Mouse (Mus musculus) hindbrain, embryonic 15.5 days (tissue): ENCODE measurements around the gene Hist2h2bb. TPM values are rescaled to one million over a fixed set of nuclear protein-coding genes. Genes with fewer than 3 reads are reported as not detected.

ENCODE experiments used
- ATAC-seq: fragments of 200-750 bp; cut with Nextera tagmentation; 2 replicates; pipeline ENCODE4 v1.8.0; 2017; ENCODE audit warnings: low read depth, moderate number of reproducible peaks, moderate TSS enrichment; ENCODE audit not compliant: low FRiP score
- H3K27ac ChIP-seq: fragments of 300-500 bp; sonication (generic); replicated peaks from 2 replicates; pipeline ENCODE4 v1.5.1; 2015; ENCODE audit warnings: mild to moderate bottlenecking, inconsistent platforms
- H3K27me3 ChIP-seq: fragments of 300-500 bp; sonication (generic); 2 replicates; pipeline ENCODE4 v1.6.1; 2015; ENCODE audit warnings: control low read depth, inconsistent platforms
- H3K36me3 ChIP-seq: fragments of 300-500 bp; sonication (generic); 2 replicates; pipeline ENCODE4 v1.6.1; 2015; ENCODE audit warnings: control low read depth, inconsistent platforms
- H3K4me1 ChIP-seq: fragments of 300-500 bp; sonication (generic); replicated peaks from 2 replicates; pipeline ENCODE4 v1.6.1; 2015; ENCODE audit warnings: control low read depth, inconsistent platforms
- H3K4me2 ChIP-seq: fragments of 300-500 bp; sonication (generic); 2 replicates; pipeline ENCODE4 v1.6.1; 2015; ENCODE audit warnings: moderate library complexity, mild to moderate bottlenecking, inconsistent platforms
- H3K4me3 ChIP-seq: fragments of 300-500 bp; sonication (generic); 2 replicates; pipeline ENCODE4 v1.5.1; 2015; ENCODE audit warnings: mild to moderate bottlenecking, inconsistent platforms
- H3K9ac ChIP-seq: fragments of 300-500 bp; sonication (generic); 2 replicates; pipeline ENCODE4 v1.6.1; 2015; ENCODE audit warnings: inconsistent platforms
- H3K9me3 ChIP-seq: fragments of 300-500 bp; sonication (generic); 2 replicates; pipeline ENCODE4 v1.6.1; 2016; ENCODE audit warnings: control low read depth, inconsistent platforms
- WGBS: fragments of 180-500 bp; shearing (Covaris S2); methylation state at CpG from one replicate; pipeline ENCODE4 v1.1.7; 2015; 5-methylcytosine and 5-hydroxymethylcytosine counted together
- microRNA-seq: library from miRNA; unstranded; fragments of <30 nt; microRNA quantifications from one replicate; pipeline ENCODE4, GENCODE M21; 2016
- polyA plus RNA-seq: library from polyadenylated mRNA; unstranded; fragments of >200 nt; fragmentation: Nextera tagmentation; extraction: Ambion mirVana; gene quantifications from 2 replicates; pipeline ENCODE4 v1.2.1, GENCODE M21; 2015

Hist2h2bb gene
- polyA plus RNA-seq, 1 experiment from 2014 or later, result 3.0 TPM

- H3K27me3 ChIP-seq, result no peaks in the 10 kb centered on the region
- no peak for ATAC-seq
- WGBS, result 92% methylated on average over 4 of the region's 4 CpGs
- H3K9ac ChIP-seq, result no peak overlapping the region
- no peaks in the 10 kb centered on the region for H3K4me1 ChIP-seq
- H3K9me3 ChIP-seq, result no peaks in the 10 kb centered on the region
- no peaks in the 10 kb centered on the region for H3K36me3 ChIP-seq
- H3K27ac ChIP-seq, result no peak overlapping the region
- no peak overlapping the region for H3K4me3 ChIP-seq
- no peak overlapping the region for H3K4me2 ChIP-seq
Measured at GRCm38 (mm10) chr3:96298360-96298759, 28.8 kb downstream of the Hist2h2bb start.

- 100% methylated on average over 2 of the region's 2 CpGs for WGBS
- Histone ChIP-seq H3K36me3 (no peaks in the 10 kb centered on the region), H3K9me3 (no peaks in the 10 kb centered on the region), H3K27me3 (no peaks in the 10 kb centered on the region), H3K4me3 (no peak overlapping the region), H3K9ac (no peak overlapping the region), H3K4me1 (no peaks in the 10 kb centered on the region), H3K4me2 (no peak overlapping the region), H3K27ac (no peak overlapping the region)
- no peak for ATAC-seq
Measured at GRCm38 (mm10) chr3:96299562-96299961, 30.0 kb downstream of the Hist2h2bb start.

GRCm38 (mm10) chr3:96300706-96301529 is 31.4 kb downstream of the Hist2h2bb start:
- WGBS, result 79% methylated on average over 26 of the region's 26 CpGs

GRCm38 (mm10) chr3:96302076-96302475 is 32.5 kb downstream of the Hist2h2bb start:
- Histone ChIP-seq H3K27me3 (no peaks in the 10 kb centered on the region), H3K9ac (no peak overlapping the region), H3K9me3 (no peaks in the 10 kb centered on the region), H3K4me3 (no peak overlapping the region), H3K36me3 (no peaks in the 10 kb centered on the region), H3K4me2 (no peak overlapping the region), H3K27ac (no peak overlapping the region), H3K4me1 (no peaks in the 10 kb centered on the region)
- ATAC-seq, result no peak
- WGBS, result 84% methylated on average over 5 of the region's 5 CpGs

More at GRCm38 (mm10) chr3:96300706-96301529, 31.4 kb downstream of the Hist2h2bb start:
- no peaks in the 10 kb centered on the region for H3K4me1 ChIP-seq
- H3K27ac ChIP-seq, result no peak overlapping the region
- no peak overlapping the region for H3K9ac ChIP-seq
- no peaks in the 10 kb centered on the region for H3K9me3 ChIP-seq
- H3K27me3 ChIP-seq, result no peaks in the 10 kb centered on the region
- H3K4me2 ChIP-seq, result no peak overlapping the region
- no peak overlapping the region for H3K4me3 ChIP-seq
- ATAC-seq, result no peak
- H3K36me3 ChIP-seq, result no peaks in the 10 kb centered on the region

GRCm38 (mm10) chr3:96306506-96306905 is 37.0 kb downstream of the Hist2h2bb start:
- Histone ChIP-seq H3K4me1 (no peaks in the 10 kb centered on the region), H3K4me3 (no peak overlapping the region), H3K9ac (no peak overlapping the region), H3K36me3 (no peaks in the 10 kb centered on the region), H3K27me3 (no peaks in the 10 kb centered on the region), H3K27ac (no peak overlapping the region), H3K9me3 (no peaks in the 10 kb centered on the region), H3K4me2 (no peak overlapping the region)
- no peak for ATAC-seq
- WGBS, result 81% methylated on average over 9 of the region's 9 CpGs

GRCm38 (mm10) chr3:96309441-96309840 is 39.9 kb downstream of the Hist2h2bb start:
- 66% methylated on average over 3 of the region's 3 CpGs for WGBS
- Histone ChIP-seq H3K4me2 (no peak overlapping the region), H3K4me1 (no peaks in the 10 kb centered on the region), H3K27ac (no peak overlapping the region), H3K36me3 (no peaks in the 10 kb centered on the region), H3K9ac (no peak overlapping the region), H3K9me3 (no peaks in the 10 kb centered on the region), H3K4me3 (no peak overlapping the region), H3K27me3 (no peaks in the 10 kb centered on the region)
- ATAC-seq, result no peak

GRCm38 (mm10) chr3:96312341-96313098 is 43.0 kb downstream of the Hist2h2bb start:
- ATAC-seq, result no peak
- WGBS, result 61% methylated on average over 8 of the region's 8 CpGs
- Histone ChIP-seq H3K4me1 (no peaks in the 10 kb centered on the region), H3K36me3 (no peaks in the 10 kb centered on the region), H3K4me2 (no peak overlapping the region), H3K27me3 (no peaks in the 10 kb centered on the region), H3K27ac (no peak overlapping the region), H3K4me3 (no peak overlapping the region), H3K9ac (no peak overlapping the region), H3K9me3 (no peaks in the 10 kb centered on the region)

Small RNA genes within 50 kb of the gene (microRNA-seq; reads per million reads assigned to microRNA genes)
- gene Gm44492 (0.65 reads per million), gene Gm47311 (not detected), gene Gm47313 (not detected)

Other genes with a start within 250 kb of the Hist2h2bb start
- gene Vps45, start 211.3 kb upstream of the Hist2h2bb start, polyA plus RNA-seq, result 56.1 and 63.2 TPM in 2 replicates
- 8.6 and 9.6 TPM in 2 replicates for gene Otud7b, start 165.2 kb upstream of the Hist2h2bb start, polyA plus RNA-seq
- gene Mtmr11, start 107.7 kb upstream of the Hist2h2bb start, polyA plus RNA-seq, result 10.3 and 12.2 TPM in 2 replicates
- gene Sf3b4, start 97.4 kb upstream of the Hist2h2bb start, polyA plus RNA-seq, result 127 and 146 TPM in 2 replicates
- gene Sv2a, start 88.6 kb upstream of the Hist2h2bb start, polyA plus RNA-seq, result 126 and 137 TPM in 2 replicates
- 56.0 and 56.3 TPM in 2 replicates for gene Bola1, start 50.0 kb upstream of the Hist2h2bb start, polyA plus RNA-seq
- 0.42 and 0.77 TPM in 2 replicates for gene Hist2h2ab, start 49.9 kb upstream of the Hist2h2bb start, polyA plus RNA-seq
- 2.0 and 2.9 TPM in 2 replicates for gene Hist2h2ac, start 48.9 kb upstream of the Hist2h2bb start, polyA plus RNA-seq
- 4.6 and 4.7 TPM in 2 replicates for gene Hist2h2be, start 48.6 kb upstream of the Hist2h2bb start, polyA plus RNA-seq
- gene Hist2h3c2, start 30.6 kb upstream of the Hist2h2bb start, polyA plus RNA-seq, result 1.2 and 1.7 TPM in 2 replicates
- 28.7 and 39.4 TPM in 2 replicates for gene Hist2h2aa2, start 29.5 kb upstream of the Hist2h2bb start, polyA plus RNA-seq
- gene Hist2h2aa1, start 24.3 kb upstream of the Hist2h2bb start, polyA plus RNA-seq, result 17.3 and 22.4 TPM in 2 replicates
- gene Hist2h3c1, start 23.1 kb upstream of the Hist2h2bb start, polyA plus RNA-seq, result 0.27 TPM in 1 of 2 replicates, not detected in the other
- 4.5 and 6.5 TPM in 2 replicates for gene Hist2h4, start 6.4 kb upstream of the Hist2h2bb start, polyA plus RNA-seq
- gene Hist2h3b, start 1.1 kb upstream of the Hist2h2bb start, polyA plus RNA-seq, result 12.2 and 19.7 TPM in 2 replicates
- gene Fcgr1, start 24.2 kb downstream of the Hist2h2bb start, polyA plus RNA-seq, result 1.4 and 2.3 TPM in 2 replicates
- gene BC107364, start 182.6 kb downstream of the Hist2h2bb start, polyA plus RNA-seq, result not detected in 2 replicates